ENCODE assay signal across 10 mouse cellular contexts in genomic region chr9:44965833-44966466, GRCm38 (mm10). TPM values are rescaled to one million over a fixed set of nuclear protein-coding genes. Genes with fewer than 3 reads are reported as not detected.
DNase-seq lines count a peak whose midpoint lies in the region; ATAC-seq and TF ChIP-seq lines count a peak whose summit lies in the region.
"Had no signal": no experiment of that assay in that cellular context is flagged by ENCODE, and none has a peak within 500 bp of the region (broad histone marks: within the 10 kb centered on the region; RNA-seq: fewer than 3 reads in every experiment).

No protein-coding gene starts in this region.

- no peak for ATAC-seq in heart, embryonic 15.5 days (replicated peaks; ENCODE audit: insufficient number of reproducible peaks, insufficient read depth, low FRiP score, low read depth)
- ATAC-seq in forebrain, embryonic 16.5 days: peak; percentile 11

- H3K36me3 ChIP-seq in heart, embryonic 15.5 days: peaks cover 17% of the 10 kb centered on the region
- H3K36me3 ChIP-seq in ES-E14 (ENCODE audit: control insufficient read depth, insufficient read depth, low read length, poor library complexity, severe bottlenecking): peaks cover 5% of the 10 kb centered on the region
- H3K36me3 ChIP-seq in forebrain, embryonic 16.5 days (ENCODE audit: control insufficient read depth, insufficient read depth): peaks cover 6% of the 10 kb centered on the region
- peaks cover 17% of the 10 kb centered on the region for H3K36me3 ChIP-seq in midbrain, embryonic 10.5 days

- WGBS in heart, embryonic 15.5 days: 12% methylated on average over 10 of the region's 10 CpGs
- WGBS in forebrain, embryonic 16.5 days: 16% methylated on average over 10 of the region's 10 CpGs
- 15% methylated on average over 10 of the region's 10 CpGs for WGBS in midbrain, embryonic 10.5 days

- H3K27me3 ChIP-seq in heart, embryonic 15.5 days: peaks cover 6% of the 10 kb centered on the region
- 0 out of 2 replicates have a peak, but pooled peaks cover 2% of the 10 kb centered on the region for H3K27me3 ChIP-seq in forebrain, embryonic 16.5 days (replicated peaks; ENCODE audit: control insufficient read depth, insufficient read depth, low read length)
- H3K27me3 ChIP-seq in midbrain, embryonic 10.5 days (ENCODE audit: low read depth, poor library complexity, severe bottlenecking): no peaks in the 10 kb centered on the region; the same call in 1 of the 2 replicates

- in situ Hi-C loops in ES-E14 (cut with MboI; ENCODE audit: low sequenced_read_pairs in 2 of 2, unreplicated experiment in 2 of 2): no loop called here

- no peak for DNase-seq in heart, postnatal 10 days
- DNase-seq in ES-E14 (ENCODE audit: low read depth, low spot score): no peak
- no peak for DNase-seq in midbrain, embryonic 10.5 days (ENCODE audit: low spot score)
- no peak for DNase-seq in Muller cell, postnatal 12 days (ENCODE audit: inconsistent ontology term)
- no peak for DNase-seq in urinary bladder, postnatal 14 days (ENCODE audit: low spot score)
- DNase-seq in retina, postnatal 1 day: no peak

- no peaks in the 10 kb centered on the region for H3K9me3 ChIP-seq in heart, embryonic 15.5 days (replicated peaks)
- H3K9me3 ChIP-seq in ES-E14 (ENCODE audit: control insufficient read depth, insufficient read depth, low read depth, low read length): no peaks in the 10 kb centered on the region
- no peaks in the 10 kb centered on the region for H3K9me3 ChIP-seq in forebrain, embryonic 16.5 days (ENCODE audit: control insufficient read depth, low read length)
- no peaks in the 10 kb centered on the region for H3K9me3 ChIP-seq in midbrain, embryonic 10.5 days (replicated peaks)

- intact Hi-C loops in heart, postnatal 10 days (cut with DNase I): loop anchor here (2.0 to 5.0 kb wide), 3 partner anchors 51 to 194 kb away; no protein-coding TSS in a partner anchor

- peak overlapping the region; percentile 84 for H3K4me3 ChIP-seq in heart, embryonic 15.5 days
- peak overlapping the region; percentile 70 to 84 for H3K4me3 ChIP-seq in ES-E14 (ENCODE audit: insufficient read depth in 1 of 2, low read depth in 1 of 2, low read length in 2 of 2, poor library complexity in 1 of 2, severe bottlenecking in 1 of 2)
- peak overlapping the region; percentile 64 for H3K4me3 ChIP-seq in forebrain, embryonic 16.5 days (replicated peaks; ENCODE audit: low read length)
- H3K4me3 ChIP-seq in midbrain, embryonic 10.5 days: peak overlapping the region; percentile 90

- peak overlapping the region; percentile 76 for H3K4me2 ChIP-seq in heart, embryonic 15.5 days
- peak overlapping the region; percentile 71 for H3K4me2 ChIP-seq in forebrain, embryonic 16.5 days (ENCODE audit: low read length)

- 0 out of 2 replicates have a peak overlapping the region, but pooled peaks have one; percentile 13 for H3K9ac ChIP-seq in heart, embryonic 15.5 days
- H3K9ac ChIP-seq in ES-E14 (ENCODE audit: insufficient read depth, low read depth, low read length, poor library complexity, severe bottlenecking): peak overlapping the region; percentile 76
- peak overlapping the region; percentile 44 for H3K9ac ChIP-seq in forebrain, embryonic 16.5 days (replicated peaks; ENCODE audit: low read depth, low read length)

- peaks cover 16% of the 10 kb centered on the region for H3K4me1 ChIP-seq in heart, embryonic 15.5 days (replicated peaks)
- peaks cover 0 to 5% of the 10 kb centered on the region in 2 experiments; a peak in 2 of 4 replicates for H3K4me1 ChIP-seq in ES-E14 (ENCODE audit: control insufficient read depth in 2 of 2, insufficient read depth in 2 of 2, low read length in 2 of 2, poor library complexity in 1 of 2)
- peaks cover 15% of the 10 kb centered on the region for H3K4me1 ChIP-seq in forebrain, embryonic 16.5 days (replicated peaks; ENCODE audit: control insufficient read depth, insufficient read depth, low read length)
- peaks cover 18% of the 10 kb centered on the region for H3K4me1 ChIP-seq in midbrain, embryonic 10.5 days

- peak overlapping the region; percentile 69 for H3K27ac ChIP-seq in heart, embryonic 15.5 days
- no peak overlapping the region; the same call in 1 of the 2 replicates for H3K27ac ChIP-seq in ES-E14 (ENCODE audit: insufficient read depth, low read depth, low read length, poor library complexity, severe bottlenecking)
- peak overlapping the region; percentile 26; the same call in 1 of the 2 replicates for H3K27ac ChIP-seq in forebrain, embryonic 16.5 days (ENCODE audit: low read length)
- H3K27ac ChIP-seq in midbrain, embryonic 10.5 days (replicated peaks): peak overlapping the region; percentile 81

TF ChIP-seq in ES-E14, 5 proteins besides CTCF, POLR2A, EP300 and RAD21:
- TF ChIP-seq CHD2 (IDR thresholded peaks at IDR 0.05; ENCODE audit: low read depth, low read length): no peak
- no peak for TF ChIP-seq ZNF384 (IDR thresholded peaks at IDR 0.05; ENCODE audit: low read depth, low read length)
- no peak for TF ChIP-seq ZC3H11A (IDR thresholded peaks at IDR 0.05; ENCODE audit: borderline replicate concordance, low read depth, low read length)
- TF ChIP-seq HCFC1 (IDR thresholded peaks at IDR 0.05; ENCODE audit: borderline replicate concordance, insufficient read depth, low read length): no peak
- TF ChIP-seq MAFK (IDR thresholded peaks at IDR 0.05; ENCODE audit: insufficient read depth, low read depth, low read length): no peak

RNA-seq across cellular contexts. Expression of gene Ube4a, which starts 0.6 kb away (rescaled TPM):
- polyA plus RNA-seq in heart, embryonic 15.5 days (2015; fragmentation: Nextera tagmentation; extraction: Ambion mirVana): 14.7 and 17.6 TPM in 2 replicates
- 10 to 100 TPM; 41.1 to 45.1 TPM for total RNA-seq in heart, postnatal 10 days (2021)
- total RNA-seq in ES-E14 (2012; rRNA removed): 46.5 and 56.3 TPM in 2 replicates
- polyA plus RNA-seq in forebrain, embryonic 16.5 days (2015; fragmentation: Nextera tagmentation; extraction: Ambion mirVana): 38.5 and 42.7 TPM in 2 replicates
- polyA plus RNA-seq in midbrain, embryonic 10.5 days (2016; fragmentation: Nextera tagmentation; extraction: Ambion mirVana): 24.2 and 26.8 TPM in 2 replicates

RNA-seq across cellular contexts. Expression of gene Cd3g, which starts 14.3 kb away (rescaled TPM):
- polyA plus RNA-seq in heart, embryonic 15.5 days (2015; fragmentation: Nextera tagmentation; extraction: Ambion mirVana): 5.5 and 64.7 TPM in 2 replicates
- total RNA-seq in heart, postnatal 10 days (2021): 1 to 10 TPM; 1.2 to 1.3 TPM
- 0.27 TPM in 1 of 2 replicates, not detected in the other for total RNA-seq in ES-E14 (2012; rRNA removed)
- polyA plus RNA-seq in forebrain, embryonic 16.5 days (2015; fragmentation: Nextera tagmentation; extraction: Ambion mirVana): not detected in 2 replicates
- polyA plus RNA-seq in midbrain, embryonic 10.5 days (2016; fragmentation: Nextera tagmentation; extraction: Ambion mirVana): not detected in 2 replicates
- total RNA-seq: gastrocnemius, postnatal 10 days had no signal
- polyA plus RNA-seq: Patski had no signal

RNA-seq across cellular contexts. Expression of gene Cd3d, which starts 15.6 kb away (rescaled TPM):
- 1.4 and 16.0 TPM in 2 replicates for polyA plus RNA-seq in heart, embryonic 15.5 days (2015; fragmentation: Nextera tagmentation; extraction: Ambion mirVana)
- total RNA-seq in heart, postnatal 10 days (2021): 1 to 10 TPM in 1 of 2 experiments, under 1 TPM in 1; 0.77 to 1.5 TPM
- not detected in 2 replicates for total RNA-seq in ES-E14 (2012; rRNA removed)
- not detected in 2 replicates for polyA plus RNA-seq in forebrain, embryonic 16.5 days (2015; fragmentation: Nextera tagmentation; extraction: Ambion mirVana)
- polyA plus RNA-seq in midbrain, embryonic 10.5 days (2016; fragmentation: Nextera tagmentation; extraction: Ambion mirVana): not detected in 2 replicates
- polyA plus RNA-seq: Patski had no signal

RNA-seq across cellular contexts. Expression of gene Cd3e, which starts 43.5 kb away (rescaled TPM):
- 2.9 and 43.3 TPM in 2 replicates for polyA plus RNA-seq in heart, embryonic 15.5 days (2015; fragmentation: Nextera tagmentation; extraction: Ambion mirVana)
- total RNA-seq in heart, postnatal 10 days (2021): 1 to 10 TPM; 2.0 to 2.4 TPM
- total RNA-seq in ES-E14 (2012; rRNA removed): 3.2 and 4.0 TPM in 2 replicates
- not detected in 2 replicates for polyA plus RNA-seq in forebrain, embryonic 16.5 days (2015; fragmentation: Nextera tagmentation; extraction: Ambion mirVana)
- not detected in 2 replicates for polyA plus RNA-seq in midbrain, embryonic 10.5 days (2016; fragmentation: Nextera tagmentation; extraction: Ambion mirVana)
- total RNA-seq: gastrocnemius, postnatal 10 days had no signal
- polyA plus RNA-seq: Patski had no signal

RNA-seq across cellular contexts. Expression of gene Atp5l, which starts 45.4 kb away (rescaled TPM):
- polyA plus RNA-seq in heart, embryonic 15.5 days (2015; fragmentation: Nextera tagmentation; extraction: Ambion mirVana): 1,028 and 1,424 TPM in 2 replicates
- 1,000 to 10,000 TPM; 1,370 to 1,379 TPM for total RNA-seq in heart, postnatal 10 days (2021)
- total RNA-seq in ES-E14 (2012; rRNA removed): 664 and 732 TPM in 2 replicates
- 638 and 661 TPM in 2 replicates for polyA plus RNA-seq in forebrain, embryonic 16.5 days (2015; fragmentation: Nextera tagmentation; extraction: Ambion mirVana)
- 541 and 557 TPM in 2 replicates for polyA plus RNA-seq in midbrain, embryonic 10.5 days (2016; fragmentation: Nextera tagmentation; extraction: Ambion mirVana)

Comparison
In these comparisons a context has a peak if more than half of its experiments do, and no peak if none do; other contexts are left out.
1. H3K9ac ChIP-seq: peak in every context shown above with its lines; median percentile 76 in ES-E14; 44 in forebrain, embryonic 16.5 days; 13 in heart, embryonic 15.5 days.